Mouse (Mus musculus) G1E (cell line): ENCODE data around the gene Stat5b.

ENCODE experiments used
- CTCF ChIP-seq: IDR thresholded peaks from 2 replicates; pipeline ENCODE4 v1.5.1; 2012; ENCODE audit warnings: low read depth, low read length, inconsistent platforms, mixed read lengths
- GATA2 ChIP-seq: IDR thresholded peaks from 2 replicates; pipeline ENCODE4 v1.6.1; 2012; ENCODE audit warnings: low read depth, low read length, inconsistent platforms, borderline replicate concordance
- POLR2AphosphoS5 ChIP-seq: IDR thresholded peaks from 2 replicates; pipeline ENCODE4 v1.6.1; 2012; ENCODE audit warnings: low read depth, low read length, inconsistent platforms; ENCODE audit not compliant: insufficient replicate concordance

DNA sequence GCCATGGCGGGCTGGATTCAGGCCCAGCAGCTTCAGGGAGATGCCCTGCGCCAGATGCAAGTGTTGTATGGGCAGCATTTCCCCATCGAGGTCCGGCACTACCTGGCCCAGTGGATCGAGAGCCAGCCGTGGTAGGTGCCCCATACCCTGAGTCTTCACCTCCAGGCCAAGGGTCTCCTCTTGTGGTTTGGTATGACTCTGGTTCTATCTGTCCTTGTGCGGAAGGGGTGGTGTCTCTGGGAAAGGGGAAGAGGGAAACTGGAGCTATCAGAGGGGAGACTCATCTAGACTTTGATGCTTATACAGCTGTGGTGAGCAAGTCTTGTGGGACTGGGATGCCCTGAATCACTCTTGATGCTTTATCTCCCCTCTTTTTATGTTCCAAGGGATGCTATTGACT lies 10.8 kb upstream of the Stat5b start:
- TF ChIP-seq GATA2 (no peak), CTCF (no peak), POLR2AphosphoS5 (no peak)
